Mouse (Mus musculus): Measurements from ENCODE around the gene Islr. TPM values are rescaled to one million over a fixed set of nuclear protein-coding genes. Genes with fewer than 3 reads are reported as not detected.

The Islr gene
- polyA plus RNA-seq, 1 experiment from 2014 or later: 47.8 TPM

DNA sequence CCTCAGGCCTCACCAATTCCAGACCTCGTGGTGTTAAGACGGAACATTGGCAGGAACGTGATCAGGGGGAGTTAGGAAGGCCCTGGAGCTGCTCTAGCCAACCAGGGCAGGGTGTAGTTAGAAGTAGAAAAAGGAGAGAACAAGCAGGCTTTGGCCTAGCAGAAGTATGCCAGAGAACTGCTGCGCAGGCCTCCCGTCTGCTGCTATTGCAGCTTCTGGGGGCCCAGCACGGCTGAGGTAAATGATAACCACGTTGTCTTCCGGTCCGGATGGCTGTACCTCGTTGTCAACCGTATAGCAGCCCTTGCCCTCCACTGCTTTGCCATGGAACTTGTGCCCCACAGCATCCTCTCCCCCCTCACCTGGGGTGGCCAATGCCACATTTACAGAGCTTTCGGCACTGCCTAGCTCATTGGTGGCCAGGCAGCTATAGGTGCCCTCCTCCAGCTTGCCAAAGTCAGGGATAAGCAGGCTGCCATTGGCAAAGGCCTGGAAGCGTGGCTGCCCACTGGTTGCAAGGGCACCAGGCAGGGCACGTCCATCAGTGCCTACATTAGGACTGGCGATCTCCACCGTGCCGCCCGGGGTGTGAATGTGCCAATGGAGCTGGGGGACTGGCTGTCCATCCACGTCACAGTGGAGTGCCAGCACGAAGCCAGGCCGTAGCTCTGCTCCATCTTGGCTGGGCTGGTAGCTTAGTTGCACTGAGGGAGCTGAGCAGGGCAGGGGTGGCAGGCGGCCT lies 47.1 kb downstream of the Islr start:
- Histone ChIP-seq H3K9me3 (replicated peaks) (no peaks in the 10 kb centered on the region), H3K27ac (0 out of 2 replicates have a peak overlapping the region, but pooled peaks have one; percentile 13), H3K4me2 (replicated peaks) (peak overlapping the region; percentile 39; the same call in 1 of the 2 replicates), H3K27me3 (peaks cover 3% of the 10 kb centered on the region; the same call in 1 of the 2 replicates), H3K4me1 (peaks cover 36% of the 10 kb centered on the region), H3K4me3 (0 out of 2 replicates have a peak overlapping the region, but pooled peaks have one; percentile 20), H3K9ac (no peak overlapping the region), H3K36me3 (no peaks in the 10 kb centered on the region)
- WGBS: 88% methylated on average over 22 of the region's 22 CpGs
- no peak; the same call in 1 of the 2 replicates for ATAC-seq (ENCODE audit: low FRiP score)

DNA sequence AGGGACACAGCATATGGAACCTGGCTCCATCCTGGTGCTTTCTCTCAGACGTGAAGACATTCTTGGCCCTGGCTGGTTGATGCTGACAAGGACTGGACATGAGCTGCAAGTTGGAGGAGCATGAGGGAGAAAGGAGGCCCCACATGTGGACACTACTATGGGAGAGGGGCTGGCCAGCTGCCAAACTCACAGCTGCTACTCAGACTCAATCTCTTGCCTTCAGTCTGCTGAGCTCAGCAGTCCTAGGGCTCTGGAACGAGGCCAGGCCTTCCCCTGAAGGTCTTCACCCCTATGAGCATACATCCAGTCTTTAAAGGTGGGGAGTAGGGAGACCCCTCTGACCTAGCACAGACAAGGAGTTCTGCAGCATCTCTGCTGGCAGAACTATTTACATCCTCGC lies 48.7 kb downstream of the Islr start:
- Histone ChIP-seq H3K4me3 (no peak overlapping the region), H3K4me1 (peaks cover 36% of the 10 kb centered on the region), H3K9ac (0 out of 2 replicates have a peak overlapping the region, but pooled peaks have one; percentile 4), H3K9me3 (replicated peaks) (no peaks in the 10 kb centered on the region), H3K27me3 (peaks cover 3% of the 10 kb centered on the region; the same call in 1 of the 2 replicates), H3K27ac (peak overlapping the region; percentile 62; the same call in 1 of the 2 replicates), H3K36me3 (no peaks in the 10 kb centered on the region), H3K4me2 (replicated peaks) (0 out of 2 replicates have a peak overlapping the region, but pooled peaks have one; percentile 8)
- ATAC-seq (ENCODE audit: low FRiP score): no peak
- 41% methylated on average over 3 of the region's 3 CpGs for WGBS

DNA sequence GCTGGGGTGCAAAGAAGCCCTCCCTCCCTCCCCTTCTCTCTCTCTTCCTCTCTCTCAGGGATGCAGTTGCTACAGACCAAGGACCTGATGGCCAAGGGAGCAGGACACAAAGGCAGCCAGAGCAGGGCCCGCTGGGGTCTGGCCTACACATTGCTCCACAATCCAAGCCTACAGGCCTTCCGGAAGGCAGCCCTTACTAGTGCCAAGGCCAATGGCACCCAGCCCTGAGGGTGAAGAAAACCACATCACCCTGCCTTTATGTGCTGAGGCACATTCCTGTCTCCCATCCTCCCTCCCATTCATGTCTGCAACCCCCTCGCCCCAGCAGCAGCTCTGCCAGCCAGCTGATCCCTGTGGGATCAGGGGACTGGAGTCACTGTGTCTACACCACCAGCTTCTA lies 51.0 kb downstream of the Islr start:
- Histone ChIP-seq H3K4me3 (no peak overlapping the region), H3K4me2 (replicated peaks) (no peak overlapping the region), H3K27me3 (no peaks in the 10 kb centered on the region; the same call in 1 of the 2 replicates), H3K36me3 (no peaks in the 10 kb centered on the region), H3K9me3 (replicated peaks) (no peaks in the 10 kb centered on the region), H3K4me1 (peaks cover 28% of the 10 kb centered on the region), H3K9ac (no peak overlapping the region), H3K27ac (peak overlapping the region; percentile 23; the same call in 1 of the 2 replicates)
- ATAC-seq (ENCODE audit: low FRiP score): no peak
- 86% methylated on average over 3 of the region's 3 CpGs for WGBS

DNA sequence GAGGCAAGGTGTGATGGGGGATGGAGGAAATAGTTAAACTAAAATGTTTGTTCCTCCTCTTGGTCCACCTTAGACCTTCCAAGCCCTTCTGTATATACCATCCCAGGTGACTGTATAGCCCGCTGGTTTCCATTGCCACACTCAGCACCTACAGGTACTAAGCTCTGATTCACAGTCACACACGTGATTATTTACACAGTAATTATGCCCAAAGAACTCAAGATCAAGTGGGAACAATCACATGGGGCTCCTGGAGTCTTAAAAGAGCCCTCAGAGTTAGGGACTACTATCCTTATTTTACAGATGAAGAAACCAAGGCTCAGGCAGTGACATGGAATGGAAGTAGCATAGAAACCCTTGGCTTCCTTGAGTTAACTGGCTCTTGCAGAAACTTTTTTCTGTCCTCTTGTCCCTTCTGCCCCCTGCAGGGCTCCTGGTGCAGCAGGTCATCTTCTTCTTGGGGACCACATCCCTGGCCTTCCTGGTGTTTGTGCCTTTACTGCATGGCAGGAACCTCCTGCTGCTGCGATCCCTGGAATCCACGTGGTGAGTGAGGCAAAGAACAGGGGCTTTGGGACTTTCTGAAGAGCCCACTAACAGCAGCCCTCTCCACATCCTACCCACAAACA lies 53.3 kb downstream of the Islr start:
- H3K9me3 ChIP-seq (replicated peaks): no peaks in the 10 kb centered on the region
- no peak overlapping the region for H3K4me2 ChIP-seq (replicated peaks)
- no peaks in the 10 kb centered on the region for H3K36me3 ChIP-seq
- ATAC-seq (ENCODE audit: low FRiP score): no peak
- no peak overlapping the region for H3K27ac ChIP-seq
- no peaks in the 10 kb centered on the region; the same call in 1 of the 2 replicates for H3K27me3 ChIP-seq
- no peak overlapping the region for H3K4me3 ChIP-seq
- peaks cover 20% of the 10 kb centered on the region for H3K4me1 ChIP-seq
- 76% methylated on average over 4 of the region's 4 CpGs for WGBS
- H3K9ac ChIP-seq: no peak overlapping the region

DNA sequence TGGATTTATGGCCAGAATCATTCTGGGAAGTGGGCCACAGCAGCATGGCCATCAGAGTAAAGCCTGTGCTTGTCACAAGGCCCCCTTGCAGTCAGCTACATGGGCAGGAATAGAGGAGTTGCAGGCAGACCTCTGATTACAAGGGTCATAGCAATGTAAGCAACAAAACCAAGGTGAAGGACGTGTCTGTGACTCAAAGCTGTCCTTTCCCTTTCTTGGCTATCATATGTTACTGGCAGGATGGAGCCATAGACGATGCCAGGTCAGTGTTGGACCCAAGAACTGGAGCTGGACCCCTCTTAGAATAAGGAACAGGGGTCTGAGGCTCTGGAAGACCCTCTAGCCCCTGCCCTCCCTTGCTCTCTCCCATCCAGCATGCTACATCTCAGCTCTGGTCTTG lies 55.3 kb downstream of the Islr start:
- Histone ChIP-seq H3K4me3 (no peak overlapping the region), H3K27me3 (peaks cover 3% of the 10 kb centered on the region; the same call in 1 of the 2 replicates), H3K4me2 (replicated peaks) (no peak overlapping the region), H3K4me1 (peaks cover 17% of the 10 kb centered on the region), H3K27ac (no peak overlapping the region), H3K9me3 (replicated peaks) (no peaks in the 10 kb centered on the region), H3K9ac (no peak overlapping the region), H3K36me3 (no peaks in the 10 kb centered on the region)
- ATAC-seq (ENCODE audit: low FRiP score): no peak
- 57% methylated on average over 2 of the region's 2 CpGs for WGBS

GRCm38 (mm10) chr9:58145417-58145816 lies 58.7 kb downstream of the Islr start:
- H3K4me1 ChIP-seq: peaks cover 10% of the 10 kb centered on the region
- H3K9me3 ChIP-seq (replicated peaks): no peaks in the 10 kb centered on the region
- H3K36me3 ChIP-seq: no peaks in the 10 kb centered on the region
- WGBS: 92% methylated on average over 5 of the region's 5 CpGs
- H3K4me3 ChIP-seq: no peak overlapping the region
- no peak for ATAC-seq (ENCODE audit: low FRiP score)
- peaks cover 6% of the 10 kb centered on the region; the same call in 1 of the 2 replicates for H3K27me3 ChIP-seq
- no peak overlapping the region for H3K9ac ChIP-seq
- no peak overlapping the region for H3K4me2 ChIP-seq (replicated peaks)
- no peak overlapping the region for H3K27ac ChIP-seq

- ATAC-seq (ENCODE audit: low FRiP score): no peak
- peaks cover 6% of the 10 kb centered on the region; the same call in 1 of the 2 replicates for H3K27me3 ChIP-seq
- H3K9me3 ChIP-seq (replicated peaks): no peaks in the 10 kb centered on the region
- no peaks in the 10 kb centered on the region for H3K36me3 ChIP-seq
- no peak overlapping the region for H3K4me2 ChIP-seq (replicated peaks)
- 50% methylated on average over 1 of the region's 1 CpGs for WGBS
- no peak overlapping the region for H3K27ac ChIP-seq
- no peak overlapping the region for H3K4me3 ChIP-seq
- H3K4me1 ChIP-seq: peaks cover 15% of the 10 kb centered on the region
- no peak overlapping the region for H3K9ac ChIP-seq
Observed at GRCm38 (mm10) chr9:58144664-58145063, 59.4 kb downstream of the Islr start.

GRCm38 (mm10) chr9:58143419-58143818 lies 60.7 kb downstream of the Islr start:
- H3K4me1 ChIP-seq: peaks cover 16% of the 10 kb centered on the region
- 38% methylated on average over 7 of the region's 7 CpGs for WGBS

DNA sequence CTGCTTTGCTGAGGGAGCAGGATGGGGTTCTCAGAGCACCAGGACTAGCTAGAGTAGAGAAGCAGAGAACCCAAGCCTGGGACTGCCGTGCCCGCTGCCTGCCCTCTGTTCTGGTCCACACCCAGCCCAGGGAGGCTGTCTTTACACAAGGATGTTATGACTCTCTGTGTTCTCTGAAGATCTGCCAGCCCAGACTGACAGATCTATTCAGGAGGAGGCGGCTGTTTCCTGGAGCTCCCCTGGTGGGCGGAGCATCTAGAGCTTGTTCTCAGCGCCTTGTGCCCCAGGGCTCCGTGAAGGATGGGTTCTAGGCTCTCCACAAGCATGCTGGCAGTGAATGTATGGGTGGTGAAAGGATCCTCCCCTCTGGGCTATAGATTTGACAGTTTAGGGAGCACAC lies 64.2 kb downstream of the Islr start:
- no peaks in the 10 kb centered on the region for H3K9me3 ChIP-seq (replicated peaks)
- peaks cover 40% of the 10 kb centered on the region for H3K4me1 ChIP-seq

More at GRCm38 (mm10) chr9:58143419-58143818, 60.7 kb downstream of the Islr start:
- H3K9me3 ChIP-seq (replicated peaks): no peaks in the 10 kb centered on the region
- no peak overlapping the region for H3K27ac ChIP-seq
- no peak for ATAC-seq (ENCODE audit: low FRiP score)
- no peaks in the 10 kb centered on the region for H3K36me3 ChIP-seq
- peaks cover 10% of the 10 kb centered on the region for H3K27me3 ChIP-seq
- no peak overlapping the region for H3K4me3 ChIP-seq
- no peak overlapping the region for H3K9ac ChIP-seq
- no peak overlapping the region for H3K4me2 ChIP-seq (replicated peaks)

DNA sequence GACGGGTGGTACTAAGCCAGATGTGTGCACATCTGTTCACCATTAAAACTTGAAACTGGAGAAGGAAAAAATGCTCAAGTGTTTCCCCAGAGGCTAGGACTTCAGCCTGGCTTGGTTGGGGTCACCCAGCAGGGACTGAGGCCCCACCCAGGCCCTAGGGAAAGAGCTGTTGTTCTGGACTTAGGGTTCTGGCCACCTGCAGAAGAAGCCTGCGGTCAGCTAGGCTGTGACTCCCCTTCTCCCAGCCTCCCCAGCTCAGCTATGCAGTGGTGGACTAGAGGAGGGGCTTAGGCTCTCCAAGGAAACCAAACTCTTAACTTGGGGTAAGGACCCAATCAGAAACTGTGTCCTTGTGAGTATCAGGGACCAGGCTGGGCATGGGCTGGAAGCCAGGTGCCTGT lies 68.2 kb downstream of the Islr start:
- Histone ChIP-seq H3K9ac (no peak overlapping the region), H3K4me2 (replicated peaks) (no peak overlapping the region), H3K36me3 (no peaks in the 10 kb centered on the region), H3K9me3 (replicated peaks) (no peaks in the 10 kb centered on the region), H3K4me1 (peaks cover 62% of the 10 kb centered on the region), H3K27me3 (peaks cover 49% of the 10 kb centered on the region), H3K27ac (no peak overlapping the region), H3K4me3 (no peak overlapping the region)
- no peak for ATAC-seq (ENCODE audit: low FRiP score)
- WGBS: 36% methylated on average over 2 of the region's 2 CpGs

More for the DNA sequence above, 64.2 kb downstream of the Islr start:
- Histone ChIP-seq H3K27me3 (peaks cover 25% of the 10 kb centered on the region), H3K4me3 (no peak overlapping the region), H3K27ac (no peak overlapping the region), H3K4me2 (replicated peaks) (no peak overlapping the region), H3K36me3 (no peaks in the 10 kb centered on the region), H3K9ac (no peak overlapping the region)
- ATAC-seq (ENCODE audit: low FRiP score): no peak
- WGBS: 43% methylated on average over 6 of the region's 6 CpGs

DNA sequence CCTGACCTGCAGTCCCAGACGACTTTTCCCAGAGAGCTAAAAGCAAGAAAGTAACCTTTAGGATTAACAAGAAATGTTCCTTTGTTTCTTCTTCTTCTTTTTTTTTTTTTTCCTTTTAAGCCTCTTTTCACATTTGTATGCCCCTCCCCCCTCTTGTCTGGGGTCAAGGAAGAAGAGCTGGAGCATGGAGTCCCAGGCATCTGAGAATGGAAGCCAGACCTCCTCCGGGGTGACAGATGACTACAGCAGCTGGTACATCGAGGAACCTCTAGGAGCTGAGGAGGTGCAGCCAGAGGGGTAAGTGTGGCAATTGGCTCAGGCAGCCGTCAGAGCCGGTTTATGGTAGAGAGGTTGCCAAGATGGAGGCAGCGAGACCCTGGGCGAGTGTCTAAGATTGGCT lies 69.2 kb downstream of the Islr start:
- WGBS: 21% methylated on average over 7 of the region's 7 CpGs
- H3K27me3 ChIP-seq: peaks cover 59% of the 10 kb centered on the region
- ATAC-seq (ENCODE audit: low FRiP score): no peak

More for the DNA sequence above, 69.2 kb downstream of the Islr start:
- Histone ChIP-seq H3K9ac (no peak overlapping the region), H3K27ac (0 out of 2 replicates have a peak overlapping the region, but pooled peaks have one; percentile 35), H3K36me3 (no peaks in the 10 kb centered on the region), H3K9me3 (replicated peaks) (no peaks in the 10 kb centered on the region), H3K4me1 (peaks cover 60% of the 10 kb centered on the region), H3K4me2 (replicated peaks) (no peak overlapping the region), H3K4me3 (no peak overlapping the region)
